Mouse (Mus musculus) common myeloid progenitor, adult 5-6 weeks (primary cell): ENCODE results near the gene Creb1. TPM values are rescaled to one million over a fixed set of nuclear protein-coding genes. Genes with fewer than 3 reads are reported as not detected.
"Not testable (repeated sequence)": the region's sequence is repeated elsewhere in the genome, so short reads cannot be mapped to it uniquely, and the experiment has no call there.

Experiments used
- ATAC-seq: replicated peaks from 2 replicates; pipeline ENCODE4 v1.8.0; 2016; ENCODE audit warnings: low read depth, mild to moderate bottlenecking, moderate TSS enrichment, inconsistent platforms; ENCODE audit not compliant: poor library complexity, severe bottlenecking
- total RNA-seq: library from RNA; stranded (forward); fragments of 200-1000, 187-1606 nt; gene quantifications from 2 replicates; pipeline ENCODE4 v1.2.3, GENCODE M21; 2017

Creb1 gene
- total RNA-seq, 1 experiment from 2014 or later: 74.3 TPM

DNA sequence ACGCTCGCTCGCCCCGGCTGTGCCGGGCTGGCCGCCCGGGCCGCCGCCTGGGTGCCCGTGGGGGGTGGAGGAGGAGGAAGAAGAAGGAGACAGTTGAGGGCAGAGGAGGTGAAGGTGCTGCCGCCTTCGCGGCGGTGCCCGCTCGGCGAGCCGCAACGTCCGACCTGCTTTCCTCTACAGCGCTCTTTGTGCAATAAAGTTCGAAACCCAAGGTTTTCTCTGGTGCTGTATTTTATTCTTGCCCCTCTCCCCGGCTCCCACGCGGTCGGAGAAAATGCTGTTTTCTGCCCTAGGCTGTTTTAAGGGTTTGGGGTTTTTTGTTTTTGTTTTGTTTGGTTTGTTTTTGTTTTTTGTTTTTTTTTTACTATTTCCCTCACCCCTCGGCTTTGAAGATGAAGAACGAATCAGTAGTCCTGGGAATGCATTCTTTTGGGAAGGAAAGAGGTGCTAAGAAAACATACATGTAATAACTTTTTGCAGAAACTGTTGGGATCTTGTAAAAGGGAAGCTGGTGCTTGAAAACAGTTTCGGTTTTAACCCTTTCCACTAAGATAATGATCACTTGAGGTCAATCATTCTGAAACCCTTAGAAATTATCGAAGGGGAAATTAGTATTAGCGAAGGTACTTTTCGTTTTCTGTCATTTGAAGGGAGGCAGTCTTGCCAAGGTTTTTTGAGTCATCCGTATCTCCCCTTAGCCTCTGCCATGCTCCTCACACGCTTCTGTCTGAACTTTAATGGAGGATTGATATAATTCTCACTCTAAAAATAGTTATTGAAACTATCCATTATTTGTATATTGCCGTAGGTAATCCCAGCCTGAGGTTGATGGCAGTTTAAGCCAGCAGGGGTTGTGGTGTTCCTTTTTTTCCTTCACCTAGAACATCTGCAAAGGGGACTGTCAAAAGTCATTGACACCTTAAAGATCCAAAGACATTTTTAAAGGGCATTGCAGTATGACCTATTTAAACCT is 1.3 kb downstream of the Creb1 start:
- no peak for ATAC-seq

DNA sequence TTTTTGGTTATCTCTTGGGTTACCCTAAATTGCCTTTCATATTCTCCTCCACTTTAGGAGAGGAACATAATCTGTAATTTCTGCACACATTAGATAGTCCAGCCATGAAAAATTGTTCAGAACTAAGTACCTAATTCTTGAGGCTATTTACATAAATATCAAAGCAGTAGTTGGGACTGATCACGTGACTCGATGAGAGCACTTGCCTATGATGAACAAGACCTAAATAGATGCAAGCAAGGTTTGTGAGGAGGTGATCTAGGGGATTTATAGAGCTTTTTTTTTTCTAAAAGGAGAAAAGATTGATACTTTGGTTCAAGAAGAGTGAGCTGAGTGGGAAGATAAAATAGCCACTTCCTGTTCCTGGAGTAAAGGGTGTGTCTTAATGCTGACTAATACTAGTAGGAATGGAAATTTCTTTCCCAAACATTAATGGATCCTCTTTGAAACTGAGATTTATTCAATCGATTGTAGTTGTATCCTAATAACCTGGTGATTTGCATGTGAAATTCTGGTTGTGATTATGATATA is 6.5 kb downstream of the Creb1 start:
- ATAC-seq: no peak

DNA sequence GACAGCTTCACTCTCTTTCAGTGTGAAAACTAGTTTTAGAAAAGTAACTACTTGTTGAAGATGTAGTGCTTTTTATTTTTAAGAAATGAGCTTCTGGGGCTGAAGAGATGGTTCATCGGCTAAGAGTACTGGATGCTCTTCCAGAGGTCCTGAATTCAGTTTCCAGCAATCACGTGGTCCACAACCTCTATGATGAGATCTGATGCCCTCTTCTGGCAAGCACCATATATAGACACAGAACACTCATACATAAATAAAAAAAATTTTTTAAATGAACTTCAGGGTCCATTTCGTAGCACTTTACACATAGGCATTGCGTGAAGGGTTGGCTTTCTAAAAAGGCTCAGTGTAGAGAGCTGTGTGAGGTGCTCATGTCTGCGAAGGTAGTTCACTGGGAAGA is 11.3 kb downstream of the Creb1 start:
- ATAC-seq: peak; percentile 64

DNA sequence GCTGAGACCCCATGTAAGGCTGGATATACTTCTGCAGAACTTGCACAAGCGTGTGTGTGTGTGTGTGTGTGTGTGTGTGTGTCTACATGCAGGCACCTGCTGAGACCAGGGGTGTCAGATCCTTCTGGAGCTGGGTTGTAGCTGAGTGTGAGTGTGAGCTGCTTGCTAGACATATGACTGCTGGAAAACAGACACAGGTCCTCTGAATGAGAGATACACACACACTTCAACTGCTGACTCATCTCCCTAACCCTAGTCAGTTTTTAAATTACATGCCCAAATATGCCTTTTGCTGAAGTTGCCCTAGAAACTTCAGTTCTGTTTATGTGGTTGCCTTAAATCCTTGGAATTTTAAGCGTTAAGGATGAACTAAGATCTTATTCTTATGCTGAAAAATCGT is 13.6 kb downstream of the Creb1 start:
- peak; percentile 55; the same call in 1 of the 2 replicates for ATAC-seq

DNA sequence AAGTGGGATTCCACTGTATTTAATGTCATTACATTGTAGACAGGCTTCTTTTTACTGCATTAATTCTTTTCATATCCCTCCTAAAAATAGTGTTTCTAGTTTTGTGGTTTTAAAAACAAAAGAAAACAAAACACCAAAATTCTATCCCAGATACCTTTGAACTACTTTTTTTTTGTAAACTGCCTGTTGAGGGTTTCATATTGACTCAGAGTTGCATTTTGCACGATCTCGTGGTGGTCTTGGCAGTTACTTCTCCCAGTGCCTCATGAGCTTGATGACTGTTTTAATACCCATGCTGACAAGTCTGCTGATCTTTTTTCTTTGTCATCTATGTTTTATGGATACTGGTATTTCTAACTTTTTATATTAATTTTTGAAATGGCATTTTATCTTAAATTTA is 16.9 kb downstream of the Creb1 start:
- no peak for ATAC-seq

DNA sequence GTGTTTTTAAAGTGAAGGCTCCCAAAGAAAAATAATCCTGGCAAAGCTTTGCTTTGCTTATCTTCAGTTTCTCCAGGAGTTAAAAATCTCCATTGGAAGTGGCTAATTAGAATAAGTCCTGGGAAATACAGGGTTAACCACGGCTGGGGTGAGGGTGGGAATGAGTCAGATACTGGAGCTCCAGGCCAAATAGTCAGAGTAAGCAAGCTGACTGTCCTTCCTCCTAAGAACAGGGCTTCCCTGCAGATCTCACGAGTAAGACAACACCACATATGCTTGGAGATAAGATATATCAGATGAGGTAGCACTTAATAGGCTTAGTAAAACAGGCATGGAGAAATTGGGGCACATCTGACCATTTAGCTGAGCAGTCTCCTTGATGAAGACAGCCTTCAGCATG is 19.5 kb downstream of the Creb1 start:
- no peak for ATAC-seq

DNA sequence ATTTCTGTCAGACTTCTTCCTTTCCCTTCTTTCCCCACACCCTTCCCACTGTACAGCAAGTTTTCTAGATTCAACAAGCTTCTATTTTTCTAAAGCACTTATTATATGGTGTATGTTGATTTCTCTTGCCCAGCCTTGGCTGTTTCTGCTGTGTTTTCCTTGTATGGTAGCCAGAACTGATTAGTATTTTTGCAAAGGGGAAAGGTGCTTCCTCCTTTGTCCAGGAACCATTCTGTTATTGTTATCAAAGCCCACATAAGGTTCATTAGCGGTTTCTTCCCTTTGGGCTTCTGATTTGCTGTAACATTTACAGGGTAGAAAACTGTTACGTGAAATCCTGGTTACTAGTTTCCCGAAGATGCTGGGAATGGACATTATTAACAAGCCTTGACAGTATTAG is 27.7 kb downstream of the Creb1 start:
- ATAC-seq: no peak

DNA sequence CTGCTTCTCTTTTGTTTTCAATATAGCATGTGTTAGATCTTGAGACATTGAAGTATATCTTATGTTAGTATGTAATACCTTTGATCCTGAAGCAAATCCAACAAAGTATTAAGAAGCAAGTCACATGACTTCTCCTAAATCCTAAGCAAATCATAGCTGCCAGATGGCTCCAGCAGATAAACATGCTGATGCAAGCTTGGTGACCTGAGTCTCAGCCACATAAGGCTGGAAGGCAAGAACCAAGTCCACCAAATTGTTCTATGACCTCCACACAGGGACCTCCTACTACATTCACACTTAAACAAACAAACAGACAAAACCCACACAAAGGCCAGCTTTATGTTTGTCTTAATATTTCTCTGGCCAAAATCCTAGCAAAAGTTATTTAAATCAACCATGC is 35.8 kb downstream of the Creb1 start:
- no peak for ATAC-seq

DNA sequence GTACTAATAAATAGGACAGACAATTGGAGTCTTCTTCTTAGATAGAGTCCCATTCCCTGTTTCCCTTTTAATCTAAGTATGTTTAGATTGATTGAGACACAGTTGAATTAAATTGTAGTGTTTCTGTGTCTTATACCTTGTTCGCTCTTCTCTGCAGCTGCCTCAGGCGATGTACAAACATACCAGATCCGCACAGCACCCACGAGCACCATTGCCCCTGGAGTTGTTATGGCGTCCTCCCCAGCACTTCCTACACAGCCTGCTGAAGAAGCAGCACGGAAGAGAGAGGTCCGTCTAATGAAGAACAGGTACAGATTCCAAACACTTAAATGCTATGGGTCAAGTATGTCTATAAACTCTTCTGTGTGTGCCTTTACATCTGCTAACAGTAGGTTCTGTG is 43.6 kb downstream of the Creb1 start:
- no peak for ATAC-seq

DNA sequence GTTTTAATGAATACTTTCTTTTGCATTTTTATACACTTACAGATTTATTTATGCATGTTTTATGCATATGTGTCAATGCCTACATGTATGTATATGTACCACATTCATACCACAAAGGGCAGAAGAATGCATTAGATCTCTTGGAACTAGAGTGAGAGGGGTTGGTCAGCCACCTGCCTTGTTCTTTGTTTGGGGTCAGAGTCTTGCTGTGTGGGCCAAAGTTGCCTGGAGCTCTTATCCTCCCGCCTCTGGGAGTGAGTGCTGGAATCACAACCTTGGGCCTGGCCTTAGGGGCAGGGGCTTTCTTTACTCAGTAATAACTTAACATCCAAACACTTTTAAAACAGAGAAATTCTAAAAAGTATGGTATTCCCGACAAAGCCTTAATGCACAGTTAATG is 44.3 kb downstream of the Creb1 start:
- no peak for ATAC-seq

DNA sequence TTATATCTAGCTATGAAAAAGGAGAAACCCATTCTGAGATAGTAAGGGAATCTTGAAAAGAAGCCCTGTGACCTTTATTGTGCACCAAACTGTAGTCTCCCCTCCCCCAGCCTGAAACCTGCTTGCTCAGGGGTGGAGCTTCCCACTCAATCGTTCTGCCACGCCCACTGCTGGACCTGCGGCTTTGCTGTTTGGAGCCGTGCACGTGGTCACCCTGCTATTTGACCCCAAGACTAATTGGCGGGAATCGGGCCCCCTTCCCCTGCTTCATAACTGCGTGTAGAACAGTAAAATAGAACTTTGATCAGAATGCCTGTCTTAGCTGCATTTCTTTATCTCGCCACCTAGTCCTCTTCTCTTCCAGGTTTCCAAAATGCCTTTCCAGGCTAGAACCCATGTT is 45.5 kb downstream of the Creb1 start:
- ATAC-seq: not testable (repeated sequence)

DNA sequence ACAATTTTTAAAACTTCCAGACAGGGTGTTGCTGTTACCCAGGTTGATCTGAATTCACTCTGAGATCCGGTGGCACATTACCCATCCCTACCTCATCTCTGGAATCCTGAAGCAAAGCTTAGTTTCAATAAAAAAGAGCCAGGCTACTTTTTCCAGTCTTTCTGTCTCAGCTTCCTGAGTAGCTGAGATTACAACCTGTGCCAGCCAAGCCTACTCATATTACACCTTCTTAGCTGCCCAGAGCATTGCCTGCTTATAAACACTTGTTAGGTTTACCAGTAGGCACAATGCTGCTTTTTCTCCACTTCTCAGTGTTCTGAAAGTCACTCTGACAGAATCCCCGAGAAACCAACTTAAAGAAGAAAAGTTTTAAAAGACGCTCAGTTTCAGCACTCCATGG is 46.4 kb downstream of the Creb1 start:
- ATAC-seq: no peak

DNA sequence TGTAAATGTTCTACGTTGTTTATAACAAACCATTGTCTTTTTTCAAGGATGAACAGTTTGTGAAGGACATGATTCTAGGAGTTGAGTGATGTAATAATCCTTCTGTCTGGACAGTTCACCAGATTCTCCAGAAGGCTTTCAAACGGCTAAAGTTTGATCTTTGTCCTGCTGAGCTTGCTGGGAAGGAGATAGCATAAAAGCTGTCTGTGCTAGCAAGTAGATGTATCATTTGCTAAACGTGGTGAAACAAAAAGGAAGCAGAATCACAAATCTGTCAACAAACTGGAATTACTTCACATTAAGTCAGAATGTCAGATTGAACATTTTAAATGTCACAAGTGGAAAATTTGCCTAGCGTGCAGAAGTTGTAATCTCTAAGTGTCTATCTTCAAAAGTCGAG is 66.5 kb downstream of the Creb1 start:
- ATAC-seq: no peak

DNA sequence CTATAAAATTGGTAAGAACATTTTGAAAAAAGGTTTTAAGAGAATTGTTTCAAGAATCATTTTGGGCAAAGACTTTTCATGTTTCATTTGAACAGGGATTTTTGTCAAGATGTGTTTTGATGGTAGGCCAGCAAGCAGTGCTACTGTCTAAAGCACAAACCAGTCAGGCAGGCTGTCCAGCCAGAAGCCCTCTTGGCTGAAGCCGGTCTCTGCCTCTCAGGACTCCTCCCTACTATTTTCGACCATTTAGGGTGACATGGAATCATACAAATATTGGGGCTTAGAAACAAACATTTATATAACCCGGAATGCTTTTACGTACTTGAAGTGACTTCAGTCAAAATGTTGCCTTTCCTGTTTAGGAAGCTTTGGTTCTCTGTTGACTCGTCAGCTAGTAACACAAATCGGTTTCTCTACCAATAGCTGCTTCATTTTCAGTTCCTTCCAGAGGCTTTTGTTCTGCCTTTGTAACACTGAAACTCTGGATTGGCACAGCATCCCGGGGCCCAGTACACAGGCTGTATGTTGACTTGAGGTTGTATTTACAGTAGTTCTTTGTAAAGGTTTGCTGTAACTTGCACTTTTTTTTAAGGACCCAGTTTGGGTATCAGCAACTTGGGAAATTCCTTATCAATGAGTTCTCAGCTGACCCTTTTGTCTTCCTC is 68.1 kb downstream of the Creb1 start:
- ATAC-seq: no peak

DNA sequence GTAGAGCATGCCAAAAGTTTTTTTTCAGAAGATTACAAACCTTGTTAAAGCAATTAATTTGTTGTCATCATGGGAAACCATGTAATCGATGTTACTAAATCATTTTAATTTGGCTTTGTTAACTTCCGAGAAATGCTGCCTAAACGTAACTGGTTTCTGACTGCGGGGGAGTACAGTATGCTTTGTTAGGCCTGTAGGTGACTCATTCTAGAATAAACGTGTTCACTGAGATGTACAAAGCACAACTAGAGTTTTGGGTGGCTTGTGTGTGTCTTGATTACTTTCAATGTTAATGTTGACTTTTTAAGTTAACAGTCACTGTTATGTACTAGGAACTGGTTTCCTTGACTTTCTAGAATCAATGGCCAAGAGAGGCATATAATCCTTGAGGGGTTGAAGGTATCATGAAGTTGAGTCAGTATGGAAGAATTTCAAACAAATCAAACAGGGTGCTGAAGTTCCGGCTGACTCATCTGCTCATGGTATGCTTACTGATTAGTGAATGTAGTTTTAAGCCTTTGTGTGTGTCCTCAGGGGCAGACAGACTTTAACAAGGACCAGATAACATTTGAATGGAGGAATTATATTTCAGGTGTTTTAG is 68.9 kb downstream of the Creb1 start:
- ATAC-seq: no peak

DNA sequence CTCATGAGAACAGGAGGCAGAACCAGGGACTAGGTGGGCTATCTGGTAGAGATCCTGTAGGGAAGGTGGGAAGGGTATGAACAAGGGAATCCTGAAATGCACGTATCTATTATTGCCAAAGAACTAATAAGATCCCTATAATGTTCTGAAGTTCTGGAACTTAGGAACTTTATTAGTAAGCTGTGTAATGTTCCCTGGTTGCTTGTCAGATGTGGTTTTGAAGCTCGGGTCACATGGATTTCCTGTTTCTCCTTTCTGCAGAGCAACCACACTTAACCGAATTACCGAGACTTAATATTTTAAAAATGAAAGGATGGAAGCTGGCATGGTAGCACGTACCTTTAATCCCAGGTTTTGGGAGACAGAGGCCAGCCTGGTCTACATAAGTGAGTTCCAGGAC is 70.9 kb downstream of the Creb1 start:
- peak; percentile 72 for ATAC-seq

DNA sequence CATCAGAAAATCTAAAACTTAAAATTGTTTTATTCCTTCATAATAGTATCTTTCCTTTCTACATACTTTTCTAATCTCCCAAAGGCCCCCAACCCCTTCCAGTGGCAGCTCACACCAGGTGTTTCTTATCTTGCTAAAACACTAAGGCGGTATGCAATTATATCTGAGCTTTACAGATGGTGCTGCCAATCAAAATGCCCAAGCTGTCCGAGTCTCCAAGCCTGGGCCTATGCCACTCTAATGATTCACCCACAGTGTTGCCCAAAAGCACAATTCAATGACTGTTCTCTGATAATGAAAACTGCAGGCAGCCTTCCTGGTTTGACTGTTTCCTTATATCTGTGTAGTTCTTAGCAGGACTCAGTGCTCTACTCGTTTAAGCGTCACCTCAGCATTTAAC is 76.7 kb downstream of the Creb1 start:
- ATAC-seq: peak; percentile 70

DNA sequence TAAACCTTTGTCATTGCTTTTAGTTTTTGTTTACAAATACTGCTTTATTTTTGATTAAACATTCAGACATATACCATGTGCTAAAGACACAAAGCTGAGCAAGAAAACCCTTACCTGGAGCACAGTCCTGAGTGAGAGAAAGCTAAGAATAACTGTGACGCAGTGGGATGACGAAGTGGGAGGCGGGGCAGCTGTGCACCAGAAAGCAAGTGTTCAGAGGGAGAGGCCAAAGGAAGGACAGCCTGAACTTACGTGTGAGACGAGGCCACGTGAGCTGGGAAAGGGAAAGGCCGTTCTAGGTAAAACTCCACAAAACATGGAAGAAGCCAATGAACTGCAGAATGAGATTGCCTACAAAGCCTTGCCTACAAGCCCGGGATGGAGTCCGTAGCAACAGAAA is 77.5 kb downstream of the Creb1 start:
- no peak for ATAC-seq

DNA sequence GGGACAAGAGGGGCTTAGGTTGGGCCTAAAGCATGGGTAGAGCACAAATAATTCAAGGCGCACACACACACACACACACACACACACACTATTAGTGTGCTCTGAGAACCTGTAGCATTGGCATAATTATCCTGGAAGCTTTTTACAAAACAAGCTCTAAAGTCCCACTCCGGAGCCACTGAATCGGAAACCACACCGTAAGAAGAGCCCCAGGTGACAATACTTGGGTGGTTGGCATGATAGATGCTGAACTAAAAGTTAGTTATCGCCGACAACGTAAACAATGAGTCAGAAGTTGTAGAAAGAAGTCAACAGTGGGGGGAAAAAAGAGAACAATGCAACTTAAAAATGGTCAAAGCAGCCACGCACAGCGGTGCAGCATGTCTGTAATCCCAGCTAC is 81.9 kb downstream of the Creb1 start:
- no peak for ATAC-seq

DNA sequence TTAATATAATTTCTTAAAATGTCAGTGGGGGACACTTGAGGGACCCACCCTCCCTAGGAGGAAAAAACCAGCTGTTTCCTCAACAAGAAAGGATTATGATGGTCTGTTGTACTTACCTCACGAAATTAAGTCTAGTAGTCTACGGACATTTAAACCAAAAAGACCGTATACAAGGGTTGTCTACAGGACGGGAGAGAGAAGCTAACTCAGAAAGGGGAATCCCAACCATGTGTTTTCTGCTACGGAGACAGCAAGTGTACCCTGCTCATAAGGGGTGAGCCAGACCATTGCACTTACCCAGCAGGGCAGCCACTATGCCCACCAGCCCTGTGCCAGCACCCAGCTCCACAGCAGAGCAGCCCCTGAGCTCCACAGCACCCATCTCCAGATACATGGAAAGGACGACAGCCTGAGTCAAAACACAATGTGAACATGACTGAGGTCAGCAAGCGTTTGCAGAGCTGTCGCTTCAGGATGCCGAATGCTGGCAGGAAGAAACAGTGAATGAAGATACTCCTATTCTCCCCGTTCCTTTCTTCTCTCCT is 82.4 kb downstream of the Creb1 start:
- ATAC-seq: no peak
